Mouse (Mus musculus) small intestine, adult 2 months (tissue): ENCODE measurements around the gene Mkrn2.

Experiments
- CTCF ChIP-seq: fragments of 200-500 bp; IDR thresholded peaks from 2 replicates; pipeline ENCODE4 v1.5.1; 2012; ENCODE audit warnings: low read depth, mild to moderate bottlenecking, control low read depth, inconsistent platforms, low read length, moderate library complexity, mixed read lengths; ENCODE audit not compliant: insufficient replicate concordance, insufficient read length; ENCODE audit errors: extremely low read depth
- POLR2A ChIP-seq: fragments of 200-500 bp; IDR thresholded peaks from 2 replicates; pipeline ENCODE4 v1.6.1; 2012; ENCODE audit warnings: low read depth, mild to moderate bottlenecking, control low read depth, inconsistent platforms, low read length, moderate library complexity

- TF ChIP-seq CTCF (no peak), POLR2A (no peak)
Observed at GRCm38 (mm10) chr6:115631056-115631795, 29.5 kb downstream of the Mkrn2 start.
